Mouse (Mus musculus) limb, embryonic 11.5 days (tissue): ENCODE measurements around the gene 4932438H23Rik. TPM values are rescaled to one million over a fixed set of nuclear protein-coding genes. Genes with fewer than 3 reads are reported as not detected.

Experiments
- ATAC-seq: fragments of 200-750 bp; cut with Nextera tagmentation; 2 replicates; pipeline ENCODE4 v1.8.0; 2017; ENCODE audit warnings: low read depth; ENCODE audit not compliant: insufficient number of reproducible peaks, low FRiP score, low TSS enrichment
- DNase-seq: peaks from one replicate; pipeline ENCODE4 v3.0.0-alpha.2; 2015; ENCODE audit warnings: low spot score
- H3K27ac ChIP-seq: fragments of 300-500 bp; sonication (generic); replicated peaks from 2 replicates; pipeline ENCODE4 v1.5.1; 2014; ENCODE audit warnings: low read depth, mild to moderate bottlenecking, low read length
- H3K27me3 ChIP-seq: fragments of 300-500 bp; sonication (generic); 2 replicates; pipeline ENCODE4 v1.6.1; 2014; ENCODE audit warnings: mild to moderate bottlenecking, low read length, mixed read lengths; ENCODE audit not compliant: control insufficient read depth, insufficient read depth
- H3K36me3 ChIP-seq: fragments of 300-500 bp; sonication (generic); 2 replicates; pipeline ENCODE4 v1.6.1; 2014; ENCODE audit warnings: mild to moderate bottlenecking, low read length, moderate library complexity, mixed read lengths; ENCODE audit not compliant: control insufficient read depth, insufficient read depth
- H3K4me1 ChIP-seq: fragments of 300-500 bp; sonication (generic); 2 replicates; pipeline ENCODE4 v1.6.1; 2014; ENCODE audit warnings: low read length, mixed read lengths; ENCODE audit not compliant: control insufficient read depth, insufficient read depth
- H3K4me2 ChIP-seq: fragments of 300-500 bp; sonication (generic); 2 replicates; pipeline ENCODE4 v1.6.1; 2014; ENCODE audit warnings: low read depth, mild to moderate bottlenecking, moderate library complexity; ENCODE audit not compliant: severe bottlenecking
- H3K4me3 ChIP-seq: fragments of 300-500 bp; sonication (generic); 2 replicates; pipeline ENCODE4 v1.5.1; 2014; ENCODE audit warnings: low read depth, low read length
- H3K9ac ChIP-seq: fragments of 300-500 bp; sonication (generic); 2 replicates; pipeline ENCODE4 v1.6.1; 2014; ENCODE audit warnings: mild to moderate bottlenecking, low read length
- H3K9me3 ChIP-seq: fragments of 300-500 bp; sonication (generic); 2 replicates; pipeline ENCODE4 v1.6.1; 2016; ENCODE audit warnings: low read length; ENCODE audit not compliant: control insufficient read depth
- WGBS: fragments of 180-500 bp; shearing (Covaris S2); extraction: QIAGEN DNeasy Blood & Tissue Kit; methylation state at CpG from one replicate; pipeline ENCODE4 v1.1.7; 2014; 5-methylcytosine and 5-hydroxymethylcytosine counted together
- polyA plus RNA-seq: library from polyadenylated mRNA; unstranded; fragments of >200 nt; fragmentation: Nextera tagmentation; extraction: Ambion mirVana; gene quantifications from 2 replicates; pipeline ENCODE4 v1.2.1, GENCODE M21; 2014

4932438H23Rik gene
- polyA plus RNA-seq, 1 experiment from 2014 or later: not detected

DNA sequence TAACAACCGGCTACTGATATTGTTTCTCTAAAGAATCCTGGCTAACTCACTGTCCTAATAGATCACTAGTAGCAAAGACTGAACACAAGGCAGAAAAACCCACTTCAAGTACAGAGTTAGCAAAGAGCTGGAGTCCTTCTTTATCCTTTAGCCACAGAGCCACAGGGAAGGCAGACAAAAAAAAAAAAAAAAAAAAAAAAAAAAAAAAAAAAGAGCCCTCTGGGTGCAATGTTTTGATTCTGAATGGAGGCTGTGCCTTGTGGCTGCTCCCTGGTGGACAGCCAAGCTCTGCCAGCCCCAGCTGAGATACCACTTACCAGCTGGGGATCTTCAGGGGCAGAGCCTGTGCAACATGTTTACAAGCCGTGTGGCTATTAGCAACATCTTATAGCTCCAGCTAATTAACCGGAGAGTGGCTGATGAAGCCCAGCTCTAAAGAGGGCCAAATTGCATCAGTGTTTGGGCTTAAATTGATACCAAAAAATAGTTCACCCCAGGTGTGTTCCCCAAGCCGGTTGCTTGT is 2.1 kb upstream of the 4932438H23Rik start:
- Histone ChIP-seq H3K4me1 (no peaks in the 10 kb centered on the region), H3K4me3 (no peak overlapping the region), H3K27me3 (no peaks in the 10 kb centered on the region), H3K4me2 (no peak overlapping the region), H3K9me3 (no peaks in the 10 kb centered on the region), H3K27ac (no peak overlapping the region), H3K9ac (no peak overlapping the region), H3K36me3 (no peaks in the 10 kb centered on the region)
- ATAC-seq: no peak
- 76% methylated on average over 4 of the region's 4 CpGs for WGBS
- DNase-seq: no peak

DNA sequence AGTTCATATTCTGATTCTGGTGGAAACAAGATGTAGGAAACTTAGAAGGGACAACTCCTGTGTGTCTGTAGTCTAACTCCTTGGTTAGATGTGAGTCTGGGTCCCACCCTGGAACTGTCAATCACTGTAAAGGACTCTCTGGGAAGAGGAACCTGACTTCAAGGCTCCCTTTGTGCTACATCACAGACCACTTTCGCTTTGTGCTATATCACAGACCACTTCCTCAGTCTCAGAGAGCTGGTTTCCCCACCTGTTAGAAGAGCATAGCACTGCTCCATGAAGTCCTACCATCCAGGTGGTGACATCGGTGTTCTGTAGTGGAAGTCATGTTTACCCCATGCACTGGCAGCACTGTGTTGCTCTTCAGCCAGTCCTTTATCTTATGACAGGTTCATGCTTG is 1.1 kb upstream of the 4932438H23Rik start:
- Histone ChIP-seq H3K9ac (no peak overlapping the region), H3K27me3 (no peaks in the 10 kb centered on the region), H3K27ac (no peak overlapping the region), H3K4me2 (no peak overlapping the region), H3K4me1 (no peaks in the 10 kb centered on the region), H3K9me3 (no peaks in the 10 kb centered on the region), H3K36me3 (no peaks in the 10 kb centered on the region), H3K4me3 (no peak overlapping the region)
- DNase-seq (no peak), ATAC-seq (no peak)
- 91% methylated on average over 2 of the region's 2 CpGs for WGBS

DNA sequence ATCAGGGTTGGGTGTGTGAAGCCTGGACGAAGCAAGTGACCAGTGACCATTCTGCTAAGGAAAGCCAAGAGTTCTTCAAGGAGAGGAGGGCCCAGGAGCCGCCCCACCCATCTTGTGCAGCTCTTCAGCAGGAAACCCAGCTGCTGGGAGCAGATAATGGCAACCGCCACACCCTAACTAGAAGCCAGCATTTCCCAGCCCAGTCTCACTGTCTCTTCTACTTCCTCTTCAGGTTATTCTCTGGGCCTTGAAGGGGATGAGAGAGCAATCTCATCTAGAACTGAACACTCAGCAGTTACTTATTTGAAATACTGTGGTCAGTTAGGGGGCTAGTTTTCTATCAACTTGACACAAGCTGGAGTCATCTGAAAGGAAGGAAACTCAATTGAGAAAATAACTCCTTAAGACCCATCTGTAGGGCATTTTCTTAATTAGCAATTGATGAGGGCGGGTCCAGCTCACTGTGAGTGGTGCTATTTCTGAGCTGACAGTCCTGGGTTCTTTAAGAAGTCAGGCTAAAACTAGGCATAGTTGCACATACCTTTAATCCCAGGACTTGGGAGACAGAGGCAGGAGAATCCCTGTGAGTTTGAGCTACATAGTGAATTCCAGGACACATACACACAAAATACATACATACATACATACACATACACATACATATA is 8.1 kb downstream of the 4932438H23Rik start:
- WGBS: 62% methylated on average over 4 of the region's 4 CpGs
- Histone ChIP-seq H3K36me3 (no peaks in the 10 kb centered on the region), H3K4me3 (no peak overlapping the region), H3K4me2 (no peak overlapping the region), H3K27ac (no peak overlapping the region), H3K27me3 (no peaks in the 10 kb centered on the region), H3K9ac (no peak overlapping the region), H3K4me1 (no peaks in the 10 kb centered on the region), H3K9me3 (no peaks in the 10 kb centered on the region)
- no peak for ATAC-seq
- no peak for DNase-seq

DNA sequence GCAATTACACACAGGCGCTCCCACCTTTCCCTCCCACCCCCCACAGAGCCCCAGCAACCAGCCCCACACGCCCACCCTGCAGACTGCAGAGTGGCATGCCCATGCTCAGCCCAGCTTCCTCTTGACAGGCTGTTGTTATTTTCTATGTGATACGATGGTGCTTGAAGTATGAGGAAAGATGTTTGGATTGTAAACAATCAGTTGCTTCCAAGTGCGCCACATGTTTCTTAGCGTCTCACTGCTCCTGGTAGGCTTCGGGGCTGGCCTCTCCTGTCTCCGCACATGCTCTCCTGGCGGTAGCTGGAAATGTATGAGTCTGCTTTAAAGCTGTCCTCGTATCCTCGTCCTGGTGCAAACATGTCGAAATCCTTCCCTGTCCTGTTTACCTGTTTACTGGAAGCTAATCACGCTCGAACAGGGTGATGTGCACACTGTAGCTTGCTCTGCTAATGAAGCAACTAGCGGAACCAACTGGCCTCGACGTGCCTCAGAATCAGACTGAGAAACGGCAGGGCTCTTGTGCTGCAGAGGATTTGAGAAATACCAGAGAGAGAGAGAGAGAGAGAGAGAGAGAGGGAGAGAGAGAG is 9.6 kb downstream of the 4932438H23Rik start:
- DNase-seq (no peak), ATAC-seq (no peak)
- Histone ChIP-seq H3K27me3 (no peaks in the 10 kb centered on the region), H3K4me3 (no peak overlapping the region), H3K9ac (no peak overlapping the region), H3K4me1 (no peaks in the 10 kb centered on the region), H3K4me2 (no peak overlapping the region), H3K36me3 (no peaks in the 10 kb centered on the region), H3K27ac (no peak overlapping the region), H3K9me3 (no peaks in the 10 kb centered on the region)
- 64% methylated on average over 17 of the region's 17 CpGs for WGBS

DNA sequence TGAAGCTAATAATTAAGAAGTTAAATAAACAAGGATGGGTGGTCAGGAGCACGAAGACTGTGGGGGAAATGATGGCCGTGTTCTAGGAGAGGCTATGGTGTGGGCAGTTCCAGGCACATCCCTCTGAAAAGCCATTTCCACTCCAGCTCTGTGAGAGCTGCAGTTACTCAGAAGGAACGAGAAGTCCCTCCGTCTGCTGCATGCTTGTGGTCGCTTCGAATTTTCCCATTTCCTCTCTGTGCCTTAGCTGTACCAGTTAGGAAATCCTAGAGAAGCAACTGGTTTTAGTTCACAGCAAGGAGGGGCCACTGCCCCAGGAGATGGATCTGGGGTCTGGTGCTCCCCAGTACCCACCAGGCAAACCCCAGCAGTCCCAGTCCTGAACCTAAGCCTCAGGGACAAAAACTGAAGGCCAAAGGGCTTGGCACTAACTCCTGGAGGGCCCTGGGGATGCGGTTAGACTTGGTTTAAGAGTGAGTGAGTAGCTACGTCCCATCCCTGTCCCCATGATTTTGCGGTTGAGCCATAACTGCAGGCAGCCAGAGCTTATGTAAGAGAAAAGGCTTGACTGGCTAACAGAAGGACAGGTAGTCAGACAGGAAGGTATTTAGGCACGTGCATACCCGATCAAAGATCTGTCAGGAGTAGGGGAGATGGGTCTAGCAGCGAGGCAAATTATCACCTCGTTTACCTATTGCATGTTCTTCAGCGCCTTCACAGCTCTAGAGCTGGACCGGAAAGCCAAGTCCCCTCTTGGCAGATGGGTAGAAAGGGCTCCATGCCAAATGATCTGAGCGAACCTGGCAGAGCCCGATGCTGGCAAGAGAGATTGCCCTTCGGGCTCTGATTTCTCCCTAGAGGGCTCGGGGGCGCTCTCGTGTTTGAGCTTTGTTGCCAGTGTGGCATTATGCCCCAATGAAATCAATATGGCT is 10.3 kb downstream of the 4932438H23Rik start:
- Histone ChIP-seq H3K4me3 (no peak overlapping the region), H3K4me2 (no peak overlapping the region), H3K36me3 (no peaks in the 10 kb centered on the region), H3K9me3 (no peaks in the 10 kb centered on the region), H3K9ac (no peak overlapping the region), H3K27me3 (no peaks in the 10 kb centered on the region), H3K4me1 (no peaks in the 10 kb centered on the region), H3K27ac (no peak overlapping the region)
- ATAC-seq (no peak), DNase-seq (no peak)
- WGBS: 86% methylated on average over 21 of the region's 21 CpGs

DNA sequence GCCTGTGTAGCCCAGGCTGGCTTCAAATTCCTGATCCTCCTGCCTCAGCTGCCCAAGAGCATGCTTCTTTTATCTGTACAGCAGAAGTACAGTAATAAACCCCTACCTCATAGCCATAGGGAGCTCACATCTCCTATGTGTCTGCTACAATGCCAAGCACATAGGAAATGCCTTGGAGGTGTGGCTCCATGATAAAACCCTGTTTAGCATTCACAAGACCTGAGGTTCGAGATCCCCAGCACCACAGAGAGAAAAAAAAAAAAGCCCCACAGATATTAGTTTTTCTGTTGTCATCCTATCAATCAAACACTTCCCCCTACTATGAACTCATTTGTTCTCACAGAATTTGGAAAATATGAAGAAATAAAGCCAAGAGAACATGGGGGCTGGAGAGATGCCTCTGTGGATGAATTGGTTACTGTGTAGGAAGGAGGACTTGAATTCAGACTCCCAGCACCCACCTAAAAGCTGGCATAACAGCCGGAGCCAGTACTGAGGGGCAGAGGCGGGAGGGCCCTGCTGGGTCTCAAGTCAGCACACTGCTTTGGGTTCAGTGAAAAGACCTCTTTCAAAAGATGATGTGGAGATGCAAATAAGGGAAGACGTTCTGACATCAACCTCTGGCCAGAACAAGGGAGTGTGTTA is 11.8 kb downstream of the 4932438H23Rik start:
- no peaks in the 10 kb centered on the region for H3K27me3 ChIP-seq
- DNase-seq: no peak
- H3K36me3 ChIP-seq: no peaks in the 10 kb centered on the region
- no peaks in the 10 kb centered on the region for H3K4me1 ChIP-seq
- H3K9ac ChIP-seq: no peak overlapping the region
- no peak overlapping the region for H3K4me3 ChIP-seq
- no peaks in the 10 kb centered on the region for H3K9me3 ChIP-seq
- ATAC-seq: no peak
- WGBS: 79% methylated on average over 4 of the region's 4 CpGs
- no peak overlapping the region for H3K4me2 ChIP-seq
- no peak overlapping the region for H3K27ac ChIP-seq

DNA sequence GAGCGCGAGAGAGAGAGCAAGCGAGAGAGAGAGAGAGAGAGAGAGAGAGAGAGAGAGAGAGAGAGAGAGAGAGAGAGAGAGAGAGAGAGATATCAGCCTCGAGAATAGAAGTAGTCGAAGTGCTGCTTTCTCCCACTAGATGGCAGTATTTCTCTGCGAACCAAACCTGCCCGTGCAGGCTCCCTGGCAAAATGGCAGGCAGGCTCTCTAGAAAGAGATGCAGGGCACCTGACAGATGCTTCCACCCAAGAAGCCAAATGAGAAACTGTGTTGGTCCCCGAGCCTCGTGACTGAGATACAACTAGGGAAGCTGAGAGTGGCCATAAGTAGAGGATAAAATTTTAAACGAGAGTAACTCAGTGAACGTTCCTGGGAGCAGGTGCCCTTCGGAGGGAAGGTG is 13.4 kb downstream of the 4932438H23Rik start:
- no peak overlapping the region for H3K4me3 ChIP-seq
- 25% methylated on average over 9 of the region's 12 CpGs for WGBS
- no peaks in the 10 kb centered on the region for H3K36me3 ChIP-seq
- ATAC-seq: no peak
- H3K4me1 ChIP-seq: no peaks in the 10 kb centered on the region
- no peak overlapping the region for H3K9ac ChIP-seq
- no peaks in the 10 kb centered on the region for H3K27me3 ChIP-seq
- H3K27ac ChIP-seq: no peak overlapping the region
- no peak overlapping the region for H3K4me2 ChIP-seq
- H3K9me3 ChIP-seq: no peaks in the 10 kb centered on the region
- DNase-seq: peak; percentile 79

DNA sequence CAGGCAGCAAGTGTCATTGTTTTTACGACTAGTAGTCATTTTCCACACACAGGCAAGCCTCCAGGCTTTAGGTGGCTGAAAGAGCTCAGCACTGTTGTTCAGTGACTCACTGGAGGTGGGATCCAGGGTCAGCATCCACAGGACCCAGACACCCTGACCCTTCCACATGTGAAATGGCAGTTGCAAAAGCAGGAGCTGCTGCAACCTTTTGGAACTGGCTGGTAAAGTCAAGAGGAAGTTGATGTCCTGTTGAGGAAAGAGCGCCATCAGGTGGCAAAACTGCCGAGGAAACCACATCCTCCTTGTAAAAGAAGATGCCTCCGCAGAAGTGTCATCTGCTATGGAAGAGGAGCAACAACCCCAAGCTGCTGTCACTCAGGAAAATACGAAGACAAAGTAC is 18.7 kb downstream of the 4932438H23Rik start:
- Histone ChIP-seq H3K9me3 (no peaks in the 10 kb centered on the region), H3K27me3 (no peaks in the 10 kb centered on the region), H3K4me3 (no peak overlapping the region), H3K9ac (no peak overlapping the region), H3K36me3 (no peaks in the 10 kb centered on the region), H3K4me1 (no peaks in the 10 kb centered on the region), H3K4me2 (no peak overlapping the region), H3K27ac (no peak overlapping the region)
- WGBS: 78% methylated on average over 5 of the region's 5 CpGs
- ATAC-seq (no peak), DNase-seq (no peak)
